Mouse (Mus musculus) kidney, embryonic 15.5 days (tissue): ENCODE results near the gene Pold4. TPM values are rescaled to one million over a fixed set of nuclear protein-coding genes. Genes with fewer than 3 reads are reported as not detected.
"Not testable (repeated sequence)": the region's sequence is repeated elsewhere in the genome, so short reads cannot be mapped to it uniquely, and the experiment has no call there.

ENCODE experiments used
- ATAC-seq: fragments of 200-750 bp; cut with Nextera tagmentation; replicated peaks from 2 replicates; pipeline ENCODE4 v1.8.0; 2017; ENCODE audit warnings: moderate TSS enrichment; ENCODE audit not compliant: low FRiP score
- H3K27ac ChIP-seq: fragments of 300-500 bp; sonication (generic); 2 replicates; pipeline ENCODE4 v1.5.1; 2015; ENCODE audit warnings: mild to moderate bottlenecking, inconsistent platforms
- H3K27me3 ChIP-seq: fragments of 300-500 bp; sonication (generic); 2 replicates; pipeline ENCODE4 v1.6.1; 2015; ENCODE audit warnings: inconsistent platforms
- H3K36me3 ChIP-seq: fragments of 300-500 bp; sonication (generic); 2 replicates; pipeline ENCODE4 v1.6.1; 2015; ENCODE audit warnings: inconsistent platforms
- H3K4me1 ChIP-seq: fragments of 300-500 bp; sonication (generic); 2 replicates; pipeline ENCODE4 v1.6.1; 2015; ENCODE audit warnings: inconsistent platforms
- H3K4me2 ChIP-seq: fragments of 300-500 bp; sonication (generic); 2 replicates; pipeline ENCODE4 v1.6.1; 2015; ENCODE audit warnings: moderate library complexity, mild to moderate bottlenecking, inconsistent platforms
- H3K4me3 ChIP-seq: fragments of 300-500 bp; sonication (generic); replicated peaks from 2 replicates; pipeline ENCODE4 v1.5.1; 2015; ENCODE audit warnings: mild to moderate bottlenecking, inconsistent platforms
- H3K9ac ChIP-seq: fragments of 300-500 bp; sonication (generic); 2 replicates; pipeline ENCODE4 v1.6.1; 2015; ENCODE audit warnings: mild to moderate bottlenecking, inconsistent platforms
- H3K9me3 ChIP-seq: fragments of 300-500 bp; sonication (generic); replicated peaks from 2 replicates; pipeline ENCODE4 v1.6.1; 2016; ENCODE audit warnings: inconsistent platforms
- WGBS: fragments of 180-500 bp; shearing (Covaris S2); methylation state at CpG from one replicate; pipeline ENCODE4 v1.1.7; 2015; ENCODE audit warnings: mixed read lengths; 5-methylcytosine and 5-hydroxymethylcytosine counted together
- polyA plus RNA-seq: library from polyadenylated mRNA; unstranded; fragments of >200 nt; fragmentation: Nextera tagmentation; extraction: Ambion mirVana; gene quantifications from 2 replicates; pipeline ENCODE4 v1.2.1, GENCODE M21; 2015

The Pold4 gene
- polyA plus RNA-seq, 1 experiment from 2014 or later, result 27.4 TPM

GRCm38 (mm10) chr19:4234548-4234947 lies 2.8 kb downstream of the Pold4 start:
- H3K27ac ChIP-seq, result no peak overlapping the region
- H3K36me3 ChIP-seq, result no peaks in the 10 kb centered on the region
- no peaks in the 10 kb centered on the region for H3K9me3 ChIP-seq
- no peaks in the 10 kb centered on the region for H3K27me3 ChIP-seq
- H3K4me2 ChIP-seq, result no peak overlapping the region
- peaks cover 40% of the 10 kb centered on the region for H3K4me1 ChIP-seq
- 71% methylated on average over 4 of the region's 4 CpGs for WGBS
- no peak overlapping the region for H3K9ac ChIP-seq
- ATAC-seq, result no peak
- H3K4me3 ChIP-seq, result no peak overlapping the region

- no peak overlapping the region for H3K4me2 ChIP-seq
- no peak for ATAC-seq
- WGBS, result 35% methylated on average over 8 of the region's 8 CpGs
Measured at GRCm38 (mm10) chr19:4240247-4240668, 8.6 kb downstream of the Pold4 start.

GRCm38 (mm10) chr19:4242416-4242815 lies 10.7 kb downstream of the Pold4 start:
- Histone ChIP-seq H3K27ac (no peak overlapping the region), H3K27me3 (no peaks in the 10 kb centered on the region), H3K4me3 (no peak overlapping the region), H3K36me3 (no peaks in the 10 kb centered on the region), H3K4me2 (no peak overlapping the region), H3K9me3 (no peaks in the 10 kb centered on the region), H3K9ac (no peak overlapping the region), H3K4me1 (peaks cover 17% of the 10 kb centered on the region)
- ATAC-seq, result no peak
- WGBS, result 66% methylated on average over 3 of the region's 3 CpGs

More at GRCm38 (mm10) chr19:4240247-4240668, 8.6 kb downstream of the Pold4 start:
- H3K9ac ChIP-seq, result no peak overlapping the region
- peaks cover 17% of the 10 kb centered on the region for H3K4me1 ChIP-seq
- H3K36me3 ChIP-seq, result no peaks in the 10 kb centered on the region
- no peaks in the 10 kb centered on the region for H3K9me3 ChIP-seq
- no peaks in the 10 kb centered on the region for H3K27me3 ChIP-seq
- H3K27ac ChIP-seq, result no peak overlapping the region
- no peak overlapping the region for H3K4me3 ChIP-seq

- H3K4me2 ChIP-seq, result no peak overlapping the region
- no peak overlapping the region for H3K4me3 ChIP-seq
- ATAC-seq, result no peak
- 85% methylated on average over 6 of the region's 6 CpGs for WGBS
- H3K9me3 ChIP-seq, result no peaks in the 10 kb centered on the region
- no peaks in the 10 kb centered on the region for H3K36me3 ChIP-seq
- H3K4me1 ChIP-seq, result peaks cover 9% of the 10 kb centered on the region
- H3K27me3 ChIP-seq, result no peaks in the 10 kb centered on the region
- no peak overlapping the region for H3K27ac ChIP-seq
- no peak overlapping the region for H3K9ac ChIP-seq
Measured at GRCm38 (mm10) chr19:4244775-4245174, 13.1 kb downstream of the Pold4 start.

- Histone ChIP-seq H3K36me3 (no peaks in the 10 kb centered on the region), H3K9ac (no peak overlapping the region), H3K9me3 (no peaks in the 10 kb centered on the region), H3K4me3 (no peak overlapping the region), H3K27me3 (no peaks in the 10 kb centered on the region), H3K4me1 (no peaks in the 10 kb centered on the region), H3K4me2 (no peak overlapping the region), H3K27ac (no peak overlapping the region)
- ATAC-seq, result no peak
- 46% methylated on average over 1 of the region's 1 CpGs for WGBS
Measured at GRCm38 (mm10) chr19:4247010-4247409, 15.3 kb downstream of the Pold4 start.

- not testable (repeated sequence) for H3K4me1 ChIP-seq, H3K36me3 ChIP-seq, H3K9me3 ChIP-seq, H3K27me3 ChIP-seq, H3K4me2 ChIP-seq, H3K27ac ChIP-seq, H3K4me3 ChIP-seq, H3K9ac ChIP-seq, ATAC-seq
- WGBS, result 71% methylated on average over 1 of the region's 1 CpGs
Measured at GRCm38 (mm10) chr19:4248683-4249082, 17.0 kb downstream of the Pold4 start.

GRCm38 (mm10) chr19:4254230-4254629 lies 22.5 kb downstream of the Pold4 start:
- Histone ChIP-seq H3K27me3 (no peaks in the 10 kb centered on the region), H3K4me1 (peaks cover 13% of the 10 kb centered on the region), H3K36me3 (no peaks in the 10 kb centered on the region), H3K27ac (no peak overlapping the region), H3K4me3 (no peak overlapping the region), H3K9me3 (no peaks in the 10 kb centered on the region), H3K9ac (no peak overlapping the region), H3K4me2 (no peak overlapping the region)
- no peak for ATAC-seq
- 86% methylated on average over 7 of the region's 7 CpGs for WGBS

GRCm38 (mm10) chr19:4255583-4256162 lies 24.0 kb downstream of the Pold4 start:
- Histone ChIP-seq H3K4me3 (no peak overlapping the region), H3K9ac (no peak overlapping the region), H3K27me3 (no peaks in the 10 kb centered on the region), H3K9me3 (no peaks in the 10 kb centered on the region), H3K27ac (no peak overlapping the region), H3K4me1 (peaks cover 13% of the 10 kb centered on the region), H3K4me2 (no peak overlapping the region), H3K36me3 (no peaks in the 10 kb centered on the region)
- no peak for ATAC-seq
- WGBS, result 77% methylated on average over 11 of the region's 11 CpGs

GRCm38 (mm10) chr19:4257216-4257896 lies 25.7 kb downstream of the Pold4 start:
- no peaks in the 10 kb centered on the region for H3K36me3 ChIP-seq
- peak overlapping the region; percentile 29; the same call in 1 of the 2 replicates for H3K27ac ChIP-seq
- under 1% methylated on average over 41 of the region's 41 CpGs for WGBS
- ATAC-seq, result peak; percentile 91
- H3K9ac ChIP-seq, result peak overlapping the region; percentile 53
- H3K27me3 ChIP-seq, result no peaks in the 10 kb centered on the region
- peak overlapping the region; percentile 94 for H3K4me2 ChIP-seq
- no peaks in the 10 kb centered on the region for H3K9me3 ChIP-seq
- peak overlapping the region; percentile 68 for H3K4me3 ChIP-seq
- peaks cover 13% of the 10 kb centered on the region for H3K4me1 ChIP-seq

- Histone ChIP-seq H3K27me3 (no peaks in the 10 kb centered on the region), H3K27ac (peak overlapping the region; percentile 29; the same call in 1 of the 2 replicates), H3K4me2 (peak overlapping the region; percentile 94), H3K9me3 (no peaks in the 10 kb centered on the region), H3K9ac (peak overlapping the region; percentile 35; the same call in 1 of the 2 replicates), H3K4me1 (peaks cover 13% of the 10 kb centered on the region), H3K36me3 (no peaks in the 10 kb centered on the region), H3K4me3 (peak overlapping the region; percentile 68)
- WGBS, result 18% methylated on average over 12 of the region's 12 CpGs
- no peak for ATAC-seq
Measured at GRCm38 (mm10) chr19:4257897-4258252, 26.2 kb downstream of the Pold4 start.

- no peak for ATAC-seq
- Histone ChIP-seq H3K27ac (no peak overlapping the region), H3K4me1 (peaks cover 13% of the 10 kb centered on the region)
Measured at GRCm38 (mm10) chr19:4261038-4261698, 29.5 kb downstream of the Pold4 start.

GRCm38 (mm10) chr19:4262756-4263155 lies 31.1 kb downstream of the Pold4 start:
- no peak for ATAC-seq
- no peak overlapping the region for H3K4me2 ChIP-seq
- no peak overlapping the region for H3K27ac ChIP-seq
- H3K36me3 ChIP-seq, result 0 out of 2 replicates have a peak, but pooled peaks cover 5% of the 10 kb centered on the region
- no peak overlapping the region for H3K4me3 ChIP-seq
- H3K4me1 ChIP-seq, result peaks cover 5% of the 10 kb centered on the region
- WGBS, result 62% methylated on average over 6 of the region's 6 CpGs
- no peaks in the 10 kb centered on the region for H3K9me3 ChIP-seq
- H3K27me3 ChIP-seq, result 0 out of 2 replicates have a peak, but pooled peaks cover 4% of the 10 kb centered on the region
- no peak overlapping the region for H3K9ac ChIP-seq

More at GRCm38 (mm10) chr19:4261038-4261698, 29.5 kb downstream of the Pold4 start:
- no peak overlapping the region for H3K4me2 ChIP-seq
- no peaks in the 10 kb centered on the region for H3K9me3 ChIP-seq
- 63% methylated on average over 8 of the region's 8 CpGs for WGBS
- no peaks in the 10 kb centered on the region for H3K27me3 ChIP-seq
- no peaks in the 10 kb centered on the region for H3K36me3 ChIP-seq
- H3K4me3 ChIP-seq, result no peak overlapping the region
- H3K9ac ChIP-seq, result no peak overlapping the region
